Mouse (Mus musculus): ENCODE results near the gene Olfr215. TPM values are rescaled to one million over a fixed set of nuclear protein-coding genes. Genes with fewer than 3 reads are reported as not detected.
"Not testable (repeated sequence)": the region's sequence is repeated elsewhere in the genome, so short reads cannot be mapped to it uniquely, and the experiment has no call there.

The Olfr215 gene
- polyA plus RNA-seq, 1 experiment from 2014 or later = not detected

DNA sequence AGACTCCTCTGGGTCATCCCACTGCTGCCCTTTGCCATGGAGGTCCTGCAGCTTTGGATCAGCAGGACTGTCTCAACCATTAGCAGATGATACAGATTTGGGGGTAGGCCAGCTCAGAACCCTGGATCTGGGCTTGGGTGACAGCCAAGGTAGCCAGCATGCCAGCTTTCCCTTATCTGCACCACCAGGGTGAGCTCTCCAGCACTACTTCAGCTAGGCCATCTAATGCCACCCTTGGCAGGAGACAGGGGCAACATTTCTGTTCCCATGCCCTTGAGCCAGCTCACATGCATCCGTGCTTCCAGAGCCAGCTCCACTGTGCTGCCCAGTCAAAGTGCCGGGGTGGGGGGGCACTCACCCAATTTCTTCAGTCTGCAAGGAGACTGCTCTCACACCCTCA, 31.7 kb upstream of the Olfr215 start:
- Histone ChIP-seq H3K27ac (replicated peaks; ENCODE audit: low read depth, low read length) (no peak overlapping the region), H3K36me3 (ENCODE audit: control insufficient read depth, insufficient read depth, low read length) (no peaks in the 10 kb centered on the region), H3K4me1 (ENCODE audit: control insufficient read depth, insufficient read depth, low read length) (no peaks in the 10 kb centered on the region), H3K4me2 (ENCODE audit: low read depth, low read length) (no peak overlapping the region), H3K9ac (ENCODE audit: low read depth, low read length) (no peak overlapping the region), H3K27me3 (replicated peaks; ENCODE audit: control insufficient read depth, insufficient read depth, low read length) (no peaks in the 10 kb centered on the region), H3K9me3 (ENCODE audit: control insufficient read depth, low read length) (no peaks in the 10 kb centered on the region), H3K4me3 (ENCODE audit: low read depth, low read length) (no peak overlapping the region)
- ATAC-seq (ENCODE audit: low read depth) (no peak), DNase-seq (ENCODE audit: low spot score) (no peak)
- WGBS = 82% methylated on average over 2 of the region's 2 CpGs

DNA sequence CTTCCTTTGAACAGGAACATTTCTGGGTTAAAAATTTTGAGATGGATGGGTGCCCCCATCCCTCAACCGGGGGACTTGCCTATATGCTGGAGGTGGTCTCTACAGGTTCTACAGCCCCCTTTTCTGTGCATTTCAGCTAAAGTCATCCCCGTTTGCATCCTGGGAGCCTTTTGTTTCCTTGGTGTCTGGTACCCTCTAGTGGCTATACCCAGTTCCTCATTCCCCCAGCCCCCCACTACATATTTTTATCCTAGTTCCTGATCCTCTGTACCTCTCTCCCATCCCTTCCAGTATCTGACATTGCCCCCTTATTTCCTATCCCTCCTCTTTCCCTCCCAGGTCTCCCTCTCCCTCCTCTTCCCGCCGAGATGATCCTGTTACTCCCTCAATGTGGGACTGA, 23.2 kb upstream of the Olfr215 start:
- ATAC-seq (ENCODE audit: low read depth) = no peak
- WGBS = 48% methylated on average over 4 of the region's 4 CpGs
- H3K4me3 ChIP-seq (ENCODE audit: low read depth, low read length) = no peak overlapping the region
- H3K4me1 ChIP-seq (ENCODE audit: control insufficient read depth, insufficient read depth, low read length) = no peaks in the 10 kb centered on the region
- H3K27ac ChIP-seq (replicated peaks; ENCODE audit: low read depth, low read length) = no peak overlapping the region
- no peaks in the 10 kb centered on the region for H3K36me3 ChIP-seq (ENCODE audit: control insufficient read depth, insufficient read depth, low read length)
- H3K27me3 ChIP-seq (replicated peaks; ENCODE audit: control insufficient read depth, insufficient read depth, low read length) = no peaks in the 10 kb centered on the region
- no peak overlapping the region for H3K4me2 ChIP-seq (ENCODE audit: low read depth, low read length)
- H3K9ac ChIP-seq (ENCODE audit: low read depth, low read length) = no peak overlapping the region
- DNase-seq (ENCODE audit: low spot score) = no peak
- no peaks in the 10 kb centered on the region for H3K9me3 ChIP-seq (ENCODE audit: control insufficient read depth, low read length)

DNA sequence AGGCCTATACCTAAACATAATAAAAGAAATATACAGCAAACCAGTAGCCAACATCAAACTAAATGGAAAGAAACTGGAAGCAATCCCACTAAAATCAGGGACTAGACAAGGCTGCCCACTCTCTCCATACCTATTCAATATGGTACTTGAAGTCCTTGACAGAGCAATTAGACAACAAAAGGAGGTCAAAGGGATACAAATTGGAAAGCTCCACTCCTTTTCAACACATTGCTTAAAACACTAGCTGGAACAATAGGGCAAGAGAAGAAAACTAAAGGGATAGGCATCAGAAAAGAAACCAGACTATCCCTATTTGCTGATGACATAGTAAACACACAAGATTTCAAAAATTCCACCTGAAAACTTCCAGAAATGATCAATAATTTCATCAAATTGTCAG, 17.0 kb upstream of the Olfr215 start:
- H3K4me1 ChIP-seq (ENCODE audit: control insufficient read depth, insufficient read depth, low read length); H3K4me2 ChIP-seq (ENCODE audit: low read depth, low read length); H3K27ac ChIP-seq (replicated peaks; ENCODE audit: low read depth, low read length); H3K4me3 ChIP-seq (ENCODE audit: low read depth, low read length); H3K9ac ChIP-seq (ENCODE audit: low read depth, low read length); H3K27me3 ChIP-seq (replicated peaks; ENCODE audit: control insufficient read depth, insufficient read depth, low read length); DNase-seq (ENCODE audit: low spot score); ATAC-seq (ENCODE audit: low read depth); H3K36me3 ChIP-seq (ENCODE audit: control insufficient read depth, insufficient read depth, low read length); H3K9me3 ChIP-seq (ENCODE audit: control insufficient read depth, low read length): not testable (repeated sequence)

DNA sequence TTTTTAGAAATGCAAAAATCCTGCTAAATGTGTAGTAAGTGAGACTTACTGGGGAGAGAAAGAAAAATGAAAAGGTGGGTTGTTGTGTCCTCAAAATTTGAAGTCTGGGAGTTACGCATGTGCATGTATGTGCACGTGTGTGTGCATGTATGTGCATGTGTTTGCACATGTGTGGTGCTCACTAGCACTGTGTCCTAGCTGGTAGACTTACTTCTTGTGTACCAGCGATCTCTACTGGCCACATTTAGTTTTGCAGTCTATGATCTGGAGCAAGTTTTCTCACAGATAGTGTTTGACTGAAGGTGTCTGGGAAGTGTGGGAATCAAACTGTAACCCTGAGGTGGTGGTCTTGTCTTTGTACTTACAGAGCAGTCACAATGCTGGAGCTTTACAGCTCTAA, 14.2 kb downstream of the Olfr215 start:
- H3K4me2 ChIP-seq (ENCODE audit: low read depth, low read length) = no peak overlapping the region
- no peak for ATAC-seq (ENCODE audit: low read depth)
- no peak overlapping the region for H3K27ac ChIP-seq (replicated peaks; ENCODE audit: low read depth, low read length)
- H3K9ac ChIP-seq (ENCODE audit: low read depth, low read length) = no peak overlapping the region
- H3K4me1 ChIP-seq (ENCODE audit: control insufficient read depth, insufficient read depth, low read length) = no peaks in the 10 kb centered on the region
- 25% methylated on average over 3 of the region's 3 CpGs for WGBS
- H3K9me3 ChIP-seq (ENCODE audit: control insufficient read depth, low read length) = no peaks in the 10 kb centered on the region
- H3K36me3 ChIP-seq (ENCODE audit: control insufficient read depth, insufficient read depth, low read length) = no peaks in the 10 kb centered on the region
- no peak overlapping the region for H3K4me3 ChIP-seq (ENCODE audit: low read depth, low read length)
- no peaks in the 10 kb centered on the region for H3K27me3 ChIP-seq (replicated peaks; ENCODE audit: control insufficient read depth, insufficient read depth, low read length)
- peak; percentile 40 for DNase-seq (ENCODE audit: low spot score)

DNA sequence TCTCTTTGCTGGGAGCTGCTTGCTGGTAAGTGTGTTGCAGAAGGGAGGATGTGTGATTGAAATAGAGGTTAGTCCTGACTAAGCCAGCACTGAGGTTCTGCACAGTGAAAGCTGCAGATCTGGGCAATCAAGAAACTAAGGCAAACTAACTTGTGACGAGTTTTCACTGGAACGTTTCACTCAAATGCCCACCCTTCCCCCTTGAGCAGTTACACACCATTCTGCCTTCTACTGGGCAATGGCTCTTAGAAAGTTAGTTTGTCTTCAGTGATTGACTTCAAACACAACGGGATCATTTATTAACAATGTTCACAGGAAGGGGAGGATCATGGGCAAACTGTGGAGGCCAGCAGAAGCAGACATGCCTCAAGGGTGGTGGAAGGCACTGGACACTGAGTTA, 29.0 kb downstream of the Olfr215 start:
- no peaks in the 10 kb centered on the region for H3K36me3 ChIP-seq (ENCODE audit: control insufficient read depth, insufficient read depth, low read length)
- 64% methylated on average over 3 of the region's 3 CpGs for whole genome bisulfite sequencing
- peaks cover 4% of the 10 kb centered on the region; the same call in 1 of the 2 replicates for H3K4me1 ChIP-seq (ENCODE audit: control insufficient read depth, insufficient read depth, low read length)
- H3K27ac ChIP-seq (replicated peaks; ENCODE audit: low read depth, low read length) = no peak overlapping the region
- H3K27me3 ChIP-seq (replicated peaks; ENCODE audit: control insufficient read depth, insufficient read depth, low read length) = no peaks in the 10 kb centered on the region
- ATAC-seq (ENCODE audit: low read depth) (no peak), DNase-seq (ENCODE audit: low spot score) (no peak)
- no peak overlapping the region for H3K4me2 ChIP-seq (ENCODE audit: low read depth, low read length)
- H3K9ac ChIP-seq (ENCODE audit: low read depth, low read length) = no peak overlapping the region
- no peaks in the 10 kb centered on the region for H3K9me3 ChIP-seq (ENCODE audit: control insufficient read depth, low read length)
- no peak overlapping the region for H3K4me3 ChIP-seq (ENCODE audit: low read depth, low read length)

DNA sequence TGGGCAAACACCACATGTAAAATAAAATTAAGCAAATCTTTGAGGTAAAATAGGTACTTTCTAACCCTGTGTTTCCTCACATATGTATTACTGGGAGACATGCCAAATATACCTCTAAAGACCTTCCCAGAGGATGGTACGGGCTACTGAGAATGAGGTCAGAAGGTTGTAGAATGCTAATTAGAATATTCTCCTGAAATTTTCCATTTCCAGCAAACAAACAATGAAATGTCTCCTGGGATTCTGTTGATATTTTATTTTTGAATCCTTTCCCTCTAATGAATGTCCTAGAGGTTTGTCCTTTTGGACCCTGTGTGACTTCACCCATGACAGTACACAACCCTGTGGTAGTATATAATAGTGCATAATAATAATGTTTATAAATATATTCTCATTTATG, 30.1 kb downstream of the Olfr215 start, which contains the start of gene Olfr214:
Gene Olfr214, plus strand, starts transcription at position 301 of the 400 bp plus-strand sequence.
- DNase-seq (ENCODE audit: low spot score) (no peak), ATAC-seq (ENCODE audit: low read depth) (no peak)
- H3K4me1 ChIP-seq (ENCODE audit: control insufficient read depth, insufficient read depth, low read length) = peaks cover 4% of the 10 kb centered on the region; the same call in 1 of the 2 replicates
- H3K9ac ChIP-seq (ENCODE audit: low read depth, low read length) = no peak within 1 kb of the TSS
- no peak within 1 kb of the TSS for H3K27ac ChIP-seq (replicated peaks; ENCODE audit: low read depth, low read length)
- no peaks in the 10 kb centered on the region for H3K36me3 ChIP-seq (ENCODE audit: control insufficient read depth, insufficient read depth, low read length)
- H3K27me3 ChIP-seq (replicated peaks; ENCODE audit: control insufficient read depth, insufficient read depth, low read length) = no peaks in the 10 kb centered on the region
- H3K4me3 ChIP-seq (ENCODE audit: low read depth, low read length) = no peak within 1 kb of the TSS
- 40% methylated on average over 1 of the region's 1 CpGs for WGBS
- H3K9me3 ChIP-seq (ENCODE audit: control insufficient read depth, low read length) = no peaks in the 10 kb centered on the region
- H3K4me2 ChIP-seq (ENCODE audit: low read depth, low read length) = no peak within 1 kb of the TSS

DNA sequence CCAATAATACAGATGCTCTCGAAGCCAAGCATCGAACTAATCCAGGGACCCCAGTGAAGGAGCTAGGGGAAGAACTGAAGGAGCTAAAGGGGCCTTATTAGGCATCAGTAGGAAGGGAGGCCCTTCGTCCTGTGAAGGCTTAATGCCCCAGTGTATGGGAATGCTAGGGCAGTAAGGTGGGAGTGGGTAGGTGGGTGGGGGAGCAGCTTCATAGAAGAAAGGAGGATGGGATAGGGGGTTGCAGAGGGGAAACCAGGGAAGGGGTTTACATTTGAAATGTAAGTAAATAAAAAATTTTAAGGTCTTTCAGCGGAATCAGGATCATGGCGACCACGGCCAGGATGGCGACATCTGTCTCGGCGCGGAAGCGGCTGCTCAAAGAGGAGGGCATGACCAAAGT, 33.2 kb downstream of the Olfr215 start, which contains the start of gene Gm5580:
Gene Gm5580, plus strand, starts transcription at position 301 of the 400 bp plus-strand sequence.
- DNase-seq (ENCODE audit: low spot score); H3K4me2 ChIP-seq (ENCODE audit: low read depth, low read length); ATAC-seq (ENCODE audit: low read depth); H3K27ac ChIP-seq (replicated peaks; ENCODE audit: low read depth, low read length); H3K4me1 ChIP-seq (ENCODE audit: control insufficient read depth, insufficient read depth, low read length); H3K9me3 ChIP-seq (ENCODE audit: control insufficient read depth, low read length); H3K4me3 ChIP-seq (ENCODE audit: low read depth, low read length); H3K27me3 ChIP-seq (replicated peaks; ENCODE audit: control insufficient read depth, insufficient read depth, low read length); H3K9ac ChIP-seq (ENCODE audit: low read depth, low read length); H3K36me3 ChIP-seq (ENCODE audit: control insufficient read depth, insufficient read depth, low read length): not testable (repeated sequence)
- WGBS = 96% methylated on average over 11 of the region's 11 CpGs

DNA sequence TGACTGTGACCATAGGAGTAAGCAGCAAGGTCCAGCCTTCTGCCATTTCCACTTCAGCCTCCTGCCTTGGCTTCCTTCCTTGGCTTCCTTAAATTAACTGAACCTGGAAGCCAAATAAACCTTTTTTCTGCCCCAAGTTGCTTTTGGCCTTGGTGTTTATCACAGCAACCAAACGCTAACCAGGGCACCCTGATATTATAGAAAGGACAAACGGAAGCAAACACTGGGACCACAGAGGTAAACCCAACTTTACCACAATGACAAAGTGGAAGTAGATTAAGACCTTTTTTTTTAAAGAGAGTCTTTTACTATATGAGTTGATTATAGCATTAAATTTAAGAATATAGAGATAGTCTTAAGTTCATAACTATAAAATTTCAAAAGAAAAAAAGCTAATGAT, 41.5 kb downstream of the Olfr215 start:
- no peak for DNase-seq (ENCODE audit: low spot score)
- no peak overlapping the region for H3K4me2 ChIP-seq (ENCODE audit: low read depth, low read length)
- H3K4me1 ChIP-seq (ENCODE audit: control insufficient read depth, insufficient read depth, low read length) = no peaks in the 10 kb centered on the region
- no peaks in the 10 kb centered on the region for H3K9me3 ChIP-seq (ENCODE audit: control insufficient read depth, low read length)
- H3K27ac ChIP-seq (replicated peaks; ENCODE audit: low read depth, low read length) = no peak overlapping the region
- H3K4me3 ChIP-seq (ENCODE audit: low read depth, low read length) = no peak overlapping the region
- no peak for ATAC-seq (ENCODE audit: low read depth)
- H3K36me3 ChIP-seq (ENCODE audit: control insufficient read depth, insufficient read depth, low read length) = no peaks in the 10 kb centered on the region
- no peak overlapping the region for H3K9ac ChIP-seq (ENCODE audit: low read depth, low read length)
- WGBS = 87% methylated on average over 2 of the region's 2 CpGs
- H3K27me3 ChIP-seq (replicated peaks; ENCODE audit: control insufficient read depth, insufficient read depth, low read length) = no peaks in the 10 kb centered on the region

DNA sequence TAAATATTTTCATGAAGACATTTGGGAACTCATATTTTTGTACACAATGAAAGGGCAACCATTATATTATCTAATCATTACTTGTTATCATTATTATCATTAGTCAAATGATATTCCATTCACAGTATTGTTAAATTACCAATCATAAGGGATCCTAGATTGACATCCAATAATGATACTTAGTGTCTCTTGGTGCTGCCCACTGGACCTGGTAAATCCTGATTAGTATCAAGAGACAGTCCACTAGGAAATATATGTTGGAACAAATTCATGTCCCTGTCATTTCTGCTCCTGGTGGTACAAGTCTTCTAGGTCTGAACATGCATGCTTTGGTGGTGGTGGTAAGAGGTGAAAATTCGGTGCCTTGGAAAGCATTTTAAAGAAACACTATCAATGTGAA, 45.8 kb downstream of the Olfr215 start, which contains the start of gene Olfr213:
Gene Olfr213, plus strand, starts transcription at position 301 of the 400 bp plus-strand sequence.
- H3K4me2 ChIP-seq (ENCODE audit: low read depth, low read length) = no peak within 1 kb of the TSS
- no peaks in the 10 kb centered on the region for H3K4me1 ChIP-seq (ENCODE audit: control insufficient read depth, insufficient read depth, low read length)
- no peaks in the 10 kb centered on the region for H3K36me3 ChIP-seq (ENCODE audit: control insufficient read depth, insufficient read depth, low read length)
- no peak for DNase-seq (ENCODE audit: low spot score)
- no peaks in the 10 kb centered on the region for H3K9me3 ChIP-seq (ENCODE audit: control insufficient read depth, low read length)
- H3K27me3 ChIP-seq (replicated peaks; ENCODE audit: control insufficient read depth, insufficient read depth, low read length) = no peaks in the 10 kb centered on the region
- no peak for ATAC-seq (ENCODE audit: low read depth)
- no peak within 1 kb of the TSS for H3K27ac ChIP-seq (replicated peaks; ENCODE audit: low read depth, low read length)
- H3K9ac ChIP-seq (ENCODE audit: low read depth, low read length) = no peak within 1 kb of the TSS
- WGBS = 81% methylated on average over 1 of the region's 1 CpGs
- H3K4me3 ChIP-seq (ENCODE audit: low read depth, low read length) = no peak within 1 kb of the TSS
